In genomic region chr11:103112552-103112912, GRCm38 (mm10) we compare ENCODE assay signal across 1 mouse cellular context.
TF ChIP-seq lines count a peak whose summit lies in the region.

No protein-coding gene starts in this region.

TF ChIP-seq in MEL, 35 proteins besides CTCF, POLR2A, EP300 and RAD21:
- TF ChIP-seq POLR2AphosphoS2 (IDR thresholded peaks at IDR 0.05; ENCODE audit: low read length) = 0 out of 2 replicates have a peak, but pooled peaks have one; percentile 16
- no peak for TF ChIP-seq TAL1 (IDR thresholded peaks at IDR 0.05; ENCODE audit: low read length)
- no peak for TF ChIP-seq MAX (IDR thresholded peaks at IDR 0.05; ENCODE audit: low read length)
- no peak for TF ChIP-seq HCFC1 (IDR thresholded peaks at IDR 0.05; ENCODE audit: low read depth, low read length)
- no peak for TF ChIP-seq E2F4 (IDR thresholded peaks at IDR 0.05; ENCODE audit: borderline replicate concordance, low read depth, low read length)
